Mouse (Mus musculus) B cell, adult 2 months (primary cell): ENCODE measurements at regions not wholly inside any gene's neighbourhood (a gene's known extent, or its start where the extent isn't known, plus 50 kb on each side); places are given as distances from the start of the nearest gene placed in this dataset.

Experiments
- DNase-seq, 2 experiments: peaks; one replicate each; pipeline ENCODE4 v3.0.0; 2022

DNA sequence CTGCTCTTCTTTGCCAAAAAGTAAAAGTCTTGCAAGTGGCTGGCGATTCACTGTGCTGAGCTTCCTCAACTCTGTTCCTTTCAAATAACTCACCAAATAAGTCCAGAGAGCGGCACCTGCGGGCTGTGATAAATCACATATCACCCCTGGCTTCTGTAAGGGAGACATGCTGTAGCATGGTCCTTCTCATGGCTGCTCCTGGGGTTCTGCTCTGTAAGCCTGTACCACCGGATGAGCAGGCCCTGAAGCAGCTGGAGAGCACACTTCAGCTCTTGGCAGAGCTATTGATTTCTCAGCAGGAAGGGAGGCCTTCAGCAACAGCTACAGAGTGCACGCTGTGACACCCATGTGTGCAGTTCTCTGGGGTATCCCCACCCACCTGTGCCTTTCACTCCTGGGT, 101.5 kb upstream of the Ufm1 start:
- no peak for DNase-seq

DNA sequence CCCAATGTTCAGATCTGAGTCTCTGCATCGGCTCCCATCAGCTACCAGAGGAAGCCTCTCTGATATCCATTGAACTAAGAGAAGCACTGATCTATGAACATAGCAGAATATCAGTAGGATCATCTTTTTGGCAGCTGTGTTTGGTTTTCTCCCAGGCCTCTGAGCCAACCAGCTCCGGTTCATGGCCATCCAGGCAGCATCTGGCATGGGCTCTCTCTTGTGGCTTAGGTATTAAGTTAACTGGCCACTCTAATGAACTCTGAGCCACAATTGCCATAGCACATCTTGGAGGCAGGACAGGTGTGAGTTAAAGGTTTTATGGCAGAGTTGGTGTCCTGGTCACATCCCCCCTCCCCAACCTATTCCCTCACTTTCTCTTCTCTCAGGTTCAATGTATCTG, 90.2 kb upstream of the Ufm1 start:
- no peak for DNase-seq

DNA sequence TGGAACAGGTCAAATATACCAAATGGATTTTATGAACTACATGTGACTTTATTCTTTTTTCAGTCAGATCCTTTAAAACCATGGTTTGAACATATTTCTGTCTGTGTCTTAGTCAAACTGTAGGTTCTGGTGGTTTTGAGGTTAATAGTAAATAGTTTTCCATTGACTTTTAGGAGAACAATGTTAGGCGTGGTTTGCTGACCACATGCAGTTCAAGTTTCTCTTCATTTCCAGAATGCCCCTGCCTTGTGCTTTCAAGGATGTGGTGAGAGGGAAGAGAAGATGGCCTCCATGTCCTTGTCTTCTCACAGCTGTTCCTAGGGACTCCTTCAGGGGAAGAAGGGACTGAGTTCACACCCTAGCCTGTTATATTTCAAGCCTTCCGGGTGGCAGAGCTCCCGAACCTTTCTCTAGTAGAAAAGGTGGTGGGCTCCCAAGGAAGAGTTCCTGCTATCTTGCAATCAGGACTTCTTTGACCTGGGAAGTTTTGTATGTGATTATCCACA, 76.1 kb upstream of the Ufm1 start:
- no peak for DNase-seq

DNA sequence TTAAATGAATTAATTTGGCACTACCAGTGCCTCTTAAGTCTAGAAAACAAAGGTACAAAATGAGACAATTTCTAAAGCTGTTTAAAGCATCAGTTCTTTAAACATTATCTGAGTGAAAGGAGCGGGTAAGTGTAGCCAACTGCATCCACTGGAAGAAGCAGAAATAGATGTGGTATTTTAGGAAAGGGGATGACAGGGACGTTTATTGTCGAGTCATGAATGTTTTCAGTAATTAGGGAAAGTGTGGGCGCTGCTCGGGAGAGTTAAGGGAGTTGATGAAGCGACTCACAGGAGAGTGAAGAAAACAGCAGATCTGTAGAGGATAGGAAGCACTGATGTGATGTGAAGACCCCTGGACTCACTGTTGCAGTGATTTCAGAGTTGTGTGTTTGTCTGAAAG, 68.1 kb upstream of the Ufm1 start:
- no peak for DNase-seq

DNA sequence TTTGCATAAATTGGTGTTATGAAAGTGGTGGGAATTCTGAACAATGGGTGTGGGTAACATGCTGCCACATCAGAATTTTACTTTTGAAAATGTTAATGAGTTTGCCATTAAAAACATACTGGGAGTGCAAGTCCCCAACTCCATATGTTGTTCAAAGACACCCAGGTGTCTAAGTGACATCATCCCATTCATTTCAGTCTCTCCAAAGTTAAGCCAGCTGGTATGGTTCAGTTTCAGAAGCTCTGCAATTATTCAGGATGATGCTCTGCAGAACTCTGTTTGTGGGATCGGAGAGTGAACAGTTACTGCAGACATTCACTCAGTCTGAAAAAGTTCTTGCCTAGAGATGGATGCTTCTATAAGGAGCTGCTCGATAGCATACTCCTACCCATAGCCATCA, 56.3 kb upstream of the Ufm1 start:
- no peak for DNase-seq

- DNase-seq, result no peak
Observed at GRCm38 (mm10) chr3:53919541-53919940, 55.9 kb upstream of the Ufm1 start.

DNA sequence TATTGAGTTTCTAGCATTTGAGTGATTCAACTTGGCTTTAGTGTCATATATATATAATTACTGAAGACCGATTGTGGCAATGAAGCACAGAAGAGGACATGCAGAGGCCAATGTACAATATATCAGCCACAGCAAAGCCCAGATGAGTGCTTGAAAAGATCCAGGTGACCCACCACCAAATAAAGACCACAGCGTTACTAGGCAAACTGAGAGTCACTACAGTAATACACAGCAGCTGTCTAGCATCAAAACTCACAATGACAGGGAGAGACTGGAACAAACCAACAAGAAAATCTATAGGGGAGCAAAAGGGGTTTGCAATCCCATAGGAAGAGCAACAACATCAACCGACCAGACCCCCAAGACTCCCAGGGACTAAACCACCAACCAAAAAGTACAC, 54.3 kb upstream of the Ufm1 start:
- no peak for DNase-seq

GRCm38 (mm10) chr3:53913984-53914669, 50.5 kb upstream of the Ufm1 start:
- DNase-seq, result no peak
